Mouse (Mus musculus) limb, embryonic 14.5 days (tissue): ENCODE measurements around the gene Cep128. TPM values are rescaled to one million over a fixed set of nuclear protein-coding genes. Genes with fewer than 3 reads are reported as not detected.

ENCODE experiments used
- ATAC-seq: fragments of 200-750 bp; cut with Nextera tagmentation; 2 replicates; pipeline ENCODE4 v1.8.0; 2017; ENCODE audit warnings: low read depth, moderate number of reproducible peaks, moderate TSS enrichment; ENCODE audit not compliant: low FRiP score
- DNase-seq: peaks from one replicate; pipeline ENCODE4 v3.0.0-alpha.2; 2015; ENCODE audit warnings: low spot score
- H3K27ac ChIP-seq: fragments of 300-500 bp; sonication (generic); replicated peaks from 2 replicates; pipeline ENCODE4 v1.5.1; 2014; ENCODE audit warnings: low read depth, mild to moderate bottlenecking, low read length, moderate library complexity, mixed read lengths
- H3K27me3 ChIP-seq: fragments of 300-500 bp; sonication (generic); 2 replicates; pipeline ENCODE4 v1.6.1; 2014; ENCODE audit warnings: low read length, mixed read lengths; ENCODE audit not compliant: control insufficient read depth, insufficient read depth
- H3K36me3 ChIP-seq: fragments of 300-500 bp; sonication (generic); 2 replicates; pipeline ENCODE4 v1.6.1; 2014; ENCODE audit warnings: mild to moderate bottlenecking, low read length, moderate library complexity, mixed read lengths; ENCODE audit not compliant: control insufficient read depth, insufficient read depth
- H3K4me1 ChIP-seq: fragments of 300-500 bp; sonication (generic); 2 replicates; pipeline ENCODE4 v1.6.1; 2014; ENCODE audit warnings: antibody characterized with exemption, low read length, mixed read lengths; ENCODE audit not compliant: control insufficient read depth, insufficient read depth
- H3K4me2 ChIP-seq: fragments of 300-500 bp; sonication (generic); replicated peaks from 2 replicates; pipeline ENCODE4 v1.6.1; 2014; ENCODE audit warnings: low read depth, mild to moderate bottlenecking, low read length, moderate library complexity; ENCODE audit not compliant: severe bottlenecking
- H3K4me3 ChIP-seq: fragments of 300-500 bp; sonication (generic); replicated peaks from 2 replicates; pipeline ENCODE4 v1.5.1; 2014; ENCODE audit warnings: low read length
- H3K9ac ChIP-seq: fragments of 300-500 bp; sonication (generic); 2 replicates; pipeline ENCODE4 v1.6.1; 2014; ENCODE audit warnings: mild to moderate bottlenecking, low read depth, low read length, moderate library complexity; ENCODE audit not compliant: severe bottlenecking
- H3K9me3 ChIP-seq: fragments of 300-500 bp; sonication (generic); 2 replicates; pipeline ENCODE4 v1.6.1; 2016; ENCODE audit warnings: low read length; ENCODE audit not compliant: control insufficient read depth
- POLR2A ChIP-seq: fragments of 200-500 bp; IDR thresholded peaks from 2 replicates; pipeline ENCODE4 v1.8.0; 2012; ENCODE audit warnings: inconsistent platforms, mild to moderate bottlenecking, moderate library complexity, borderline replicate concordance; ENCODE audit not compliant: insufficient read depth, insufficient read length; ENCODE audit errors: extremely low read depth
- WGBS: fragments of 180-500 bp; shearing (Covaris S2); extraction: QIAGEN DNeasy Blood & Tissue Kit; methylation state at CpG from one replicate; pipeline ENCODE4 v1.1.7; 2014; 5-methylcytosine and 5-hydroxymethylcytosine counted together
- polyA plus RNA-seq, 2 experiments: library from polyadenylated mRNA; depleted of rRNA in 1 of 2; stranded (reverse) in 1 of 2; unstranded in 1 of 2; fragments of >200 nt; fragmentation: Nextera tagmentation in 1 of 2; extraction: Ambion mirVana in 1 of 2; gene quantifications; 2 replicates each; pipeline versions ENCODE4 v1.2.1 to v1.2.3; 2012 to 2014

Gene Cep128
- polyA plus RNA-seq, 2 experiments, result 6.7 to 7.4 TPM

DNA sequence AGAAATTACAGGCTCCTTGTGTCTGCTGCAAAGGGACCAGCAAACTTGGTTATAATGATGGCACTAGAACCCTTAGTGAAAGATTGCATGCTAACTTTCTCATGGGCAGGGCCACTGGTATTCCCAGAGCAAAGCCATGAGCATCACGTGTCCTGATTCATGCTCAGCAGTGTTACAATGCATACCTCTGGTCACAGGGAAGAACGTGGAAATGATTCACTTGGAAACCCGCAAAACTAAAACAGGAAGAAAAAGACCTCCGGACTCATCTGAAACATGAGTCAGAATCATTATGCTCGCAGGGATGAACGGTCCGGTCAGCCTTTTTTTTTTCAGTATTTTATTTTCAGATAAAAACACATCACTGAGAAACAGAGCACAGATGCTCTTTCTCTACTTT, 78.4 kb downstream of the Cep128 start:
- no peak for TF ChIP-seq POLR2A
- Histone ChIP-seq H3K36me3 (no peaks in the 10 kb centered on the region), H3K9ac (no peak overlapping the region), H3K4me1 (no peaks in the 10 kb centered on the region), H3K9me3 (no peaks in the 10 kb centered on the region), H3K4me2 (no peak overlapping the region), H3K27me3 (no peaks in the 10 kb centered on the region), H3K27ac (no peak overlapping the region), H3K4me3 (no peak overlapping the region)
- ATAC-seq (no peak), DNase-seq (no peak)
- 50% methylated on average over 7 of the region's 7 CpGs for WGBS

DNA sequence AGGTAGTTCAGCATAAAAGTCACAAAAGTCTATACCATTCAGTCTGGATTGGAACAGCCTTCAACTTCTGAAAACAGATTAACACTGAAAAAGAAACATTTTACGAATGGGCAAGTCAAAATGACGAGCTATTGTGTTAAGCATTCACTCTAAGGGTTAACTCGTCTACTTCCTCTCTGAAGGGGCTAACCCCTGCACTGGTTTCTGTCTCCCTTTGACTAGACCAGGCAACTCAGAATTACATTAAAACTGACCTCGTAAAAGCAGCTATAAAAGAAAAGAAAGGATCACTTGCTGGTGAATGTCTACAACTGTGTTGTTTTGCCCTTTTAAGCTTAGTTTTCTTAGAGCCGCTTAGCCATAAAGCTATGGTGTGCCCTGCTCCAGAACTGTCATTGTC, 79.2 kb downstream of the Cep128 start:
- 23% methylated on average over 5 of the region's 5 CpGs for WGBS

GRCm38 (mm10) chr12:91298700-91299099, 85.5 kb downstream of the Cep128 start:
- Histone ChIP-seq H3K4me2 (no peak overlapping the region), H3K27ac (no peak overlapping the region), H3K4me1 (no peaks in the 10 kb centered on the region), H3K4me3 (no peak overlapping the region), H3K9me3 (no peaks in the 10 kb centered on the region; the same call in 1 of the 2 replicates), H3K27me3 (no peaks in the 10 kb centered on the region), H3K9ac (no peak overlapping the region), H3K36me3 (no peaks in the 10 kb centered on the region)
- no peak for TF ChIP-seq POLR2A
- 93% methylated on average over 6 of the region's 6 CpGs for WGBS
- DNase-seq (no peak), ATAC-seq (no peak)

More for the DNA sequence above, 79.2 kb downstream of the Cep128 start:
- no peak for TF ChIP-seq POLR2A
- H3K4me3 ChIP-seq, result no peak overlapping the region
- no peak for DNase-seq
- ATAC-seq, result no peak
- H3K27ac ChIP-seq, result no peak overlapping the region
- no peak overlapping the region for H3K9ac ChIP-seq
- H3K4me1 ChIP-seq, result no peaks in the 10 kb centered on the region
- H3K9me3 ChIP-seq, result no peaks in the 10 kb centered on the region
- no peak overlapping the region for H3K4me2 ChIP-seq
- H3K27me3 ChIP-seq, result no peaks in the 10 kb centered on the region
- no peaks in the 10 kb centered on the region for H3K36me3 ChIP-seq

DNA sequence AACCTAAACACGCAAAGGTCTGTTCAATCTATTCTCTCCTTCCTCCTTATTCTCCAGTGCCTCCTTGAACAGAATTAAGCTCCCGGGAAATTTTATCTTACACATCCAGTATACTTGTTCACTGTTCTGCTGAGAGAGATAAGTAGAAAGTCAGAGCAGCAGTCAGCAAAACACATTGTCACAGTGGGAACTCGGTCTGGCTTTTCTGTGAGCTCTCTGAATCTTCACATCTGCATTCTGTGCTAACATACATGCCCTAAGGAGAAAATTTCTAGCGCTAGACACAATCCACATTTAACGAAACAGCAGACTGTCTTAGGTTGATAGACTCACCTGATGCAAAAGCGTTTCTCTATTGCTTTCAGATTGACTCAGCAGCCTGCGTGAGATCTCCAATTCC, 88.3 kb downstream of the Cep128 start:
- DNase-seq, result no peak
- 78% methylated on average over 7 of the region's 7 CpGs for WGBS

DNA sequence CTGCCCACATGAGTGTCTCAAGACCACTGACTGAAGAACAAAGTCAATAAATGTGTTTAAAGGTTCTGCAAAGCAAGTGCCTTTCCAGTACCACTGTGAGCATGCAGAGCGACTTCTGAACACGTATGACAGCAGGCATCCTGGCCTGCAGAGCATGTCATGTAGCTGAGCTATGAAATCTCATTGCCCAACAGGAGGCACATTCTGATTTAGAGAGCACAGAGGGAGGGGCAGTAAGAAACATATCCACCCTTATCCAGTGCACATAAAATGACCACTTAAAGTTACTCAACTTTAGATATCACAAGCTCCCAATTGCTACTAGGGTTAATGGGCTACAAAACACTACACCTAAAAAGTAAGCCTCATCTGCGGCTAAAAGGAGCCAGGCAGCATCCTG, 88.8 kb downstream of the Cep128 start:
- WGBS, result 78% methylated on average over 3 of the region's 3 CpGs
- H3K27me3 ChIP-seq, result no peaks in the 10 kb centered on the region
- H3K9ac ChIP-seq, result no peak overlapping the region
- no peak overlapping the region for H3K4me3 ChIP-seq
- H3K36me3 ChIP-seq, result no peaks in the 10 kb centered on the region
- H3K27ac ChIP-seq, result no peak overlapping the region
- H3K9me3 ChIP-seq, result no peaks in the 10 kb centered on the region; the same call in 1 of the 2 replicates
- ATAC-seq (no peak), DNase-seq (no peak)
- no peak overlapping the region for H3K4me2 ChIP-seq
- no peak for TF ChIP-seq POLR2A
- H3K4me1 ChIP-seq, result no peaks in the 10 kb centered on the region

More for the DNA sequence above, 88.3 kb downstream of the Cep128 start:
- Histone ChIP-seq H3K4me3 (no peak overlapping the region), H3K36me3 (no peaks in the 10 kb centered on the region), H3K9me3 (no peaks in the 10 kb centered on the region; the same call in 1 of the 2 replicates), H3K9ac (no peak overlapping the region), H3K4me2 (no peak overlapping the region), H3K27ac (no peak overlapping the region), H3K27me3 (no peaks in the 10 kb centered on the region), H3K4me1 (no peaks in the 10 kb centered on the region)
- no peak for TF ChIP-seq POLR2A
- no peak for ATAC-seq

DNA sequence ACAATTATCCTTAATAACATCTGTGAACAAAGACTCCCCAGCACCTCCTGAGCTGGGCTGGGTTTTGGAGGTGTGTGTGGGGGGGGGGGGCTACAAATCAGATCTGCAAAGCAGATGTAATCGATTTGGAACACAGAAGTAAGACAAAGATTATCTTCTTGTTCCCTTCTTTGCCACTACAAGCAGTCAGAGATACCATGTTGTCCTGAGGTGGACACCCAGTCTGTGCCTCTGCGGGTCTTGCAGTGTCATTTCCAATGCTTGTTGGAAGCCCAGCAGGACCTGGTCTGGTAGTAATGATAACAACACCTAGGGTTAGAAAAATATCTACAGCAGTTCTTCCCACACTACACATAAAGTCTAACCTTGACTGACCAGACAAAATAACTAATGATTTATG, 110.3 kb downstream of the Cep128 start:
- 94% methylated on average over 2 of the region's 2 CpGs for WGBS

More for the DNA sequence above, 110.3 kb downstream of the Cep128 start:
- DNase-seq, result no peak
- Histone ChIP-seq H3K4me3 (no peak overlapping the region), H3K4me1 (no peaks in the 10 kb centered on the region), H3K9me3 (no peaks in the 10 kb centered on the region), H3K9ac (no peak overlapping the region), H3K27me3 (no peaks in the 10 kb centered on the region), H3K4me2 (no peak overlapping the region), H3K27ac (no peak overlapping the region), H3K36me3 (no peaks in the 10 kb centered on the region)
- no peak for TF ChIP-seq POLR2A
- ATAC-seq, result no peak
